Mouse (Mus musculus) small intestine, adult 2 months (tissue): ENCODE results near the gene Hoxa5. TPM values are rescaled to one million over a fixed set of nuclear protein-coding genes. Genes with fewer than 3 reads are reported as not detected.

Source experiments
- H3K27ac ChIP-seq: fragments of 200-500 bp; 2 replicates; pipeline ENCODE4 v1.5.1; 2012; ENCODE audit warnings: low read depth, low read length, control low read depth, inconsistent platforms; ENCODE audit not compliant: insufficient read depth
- H3K27me3 ChIP-seq: fragments of 200-500 bp; 2 replicates; pipeline ENCODE4 v1.6.1; 2012; ENCODE audit warnings: mild to moderate bottlenecking, moderate library complexity, low read length, inconsistent platforms; ENCODE audit not compliant: control insufficient read depth, insufficient read depth
- H3K36me3 ChIP-seq: fragments of 200-500 bp; 2 replicates; pipeline ENCODE4 v1.6.1; 2012; ENCODE audit warnings: mild to moderate bottlenecking, low read length, control low read depth, inconsistent platforms; ENCODE audit not compliant: control insufficient read depth, insufficient read depth
- H3K4me1 ChIP-seq: fragments of 200-500 bp; 2 replicates; pipeline ENCODE4 v1.6.1; 2012; ENCODE audit warnings: low read length, inconsistent platforms, mixed read lengths; ENCODE audit not compliant: control insufficient read depth, insufficient read depth, insufficient read length
- H3K4me3 ChIP-seq: fragments of 200-500 bp; 2 replicates; pipeline ENCODE4 v1.5.1; 2012; ENCODE audit warnings: low read depth, mild to moderate bottlenecking, control low read depth, inconsistent platforms, low read length, moderate library complexity
- CTCF ChIP-seq: fragments of 200-500 bp; IDR thresholded peaks from 2 replicates; pipeline ENCODE4 v1.5.1; 2012; ENCODE audit warnings: low read depth, mild to moderate bottlenecking, control low read depth, inconsistent platforms, low read length, moderate library complexity, mixed read lengths; ENCODE audit not compliant: insufficient replicate concordance, insufficient read length; ENCODE audit errors: extremely low read depth
- POLR2A ChIP-seq: fragments of 200-500 bp; IDR thresholded peaks from 2 replicates; pipeline ENCODE4 v1.6.1; 2012; ENCODE audit warnings: low read depth, mild to moderate bottlenecking, control low read depth, inconsistent platforms, low read length, moderate library complexity
- WGBS: fragments of 180-500 bp; shearing (Covaris S2); methylation state at CpG from one replicate; pipeline ENCODE4 v1.1.7; 2018; 5-methylcytosine and 5-hydroxymethylcytosine counted together
- polyA plus RNA-seq: library from polyadenylated mRNA; depleted of rRNA; stranded (reverse); fragments of >200 nt; gene quantifications from 2 replicates; pipeline ENCODE4 v1.2.3, GENCODE M21; 2012

Hoxa5 gene
- polyA plus RNA-seq, 1 experiment = 4.7 TPM

GRCm38 (mm10) chr6:52211170-52211935 lies 7.0 kb upstream of the Hoxa5 start:
- H3K27ac ChIP-seq = 0 out of 2 replicates have a peak overlapping the region, but pooled peaks have one; percentile 8
- WGBS = 3% methylated on average over 37 of the region's 37 CpGs

GRCm38 (mm10) chr6:52209685-52210046 lies 5.3 kb upstream of the Hoxa5 start:
- H3K27ac ChIP-seq = no peak overlapping the region
- 33% methylated on average over 12 of the region's 12 CpGs for WGBS

More at GRCm38 (mm10) chr6:52211170-52211935, 7.0 kb upstream of the Hoxa5 start:
- no peaks in the 10 kb centered on the region for H3K36me3 ChIP-seq
- peaks cover 8% of the 10 kb centered on the region for H3K4me1 ChIP-seq
- peaks cover 78% of the 10 kb centered on the region for H3K27me3 ChIP-seq
- H3K4me3 ChIP-seq = peak overlapping the region; percentile 63
- peak; percentile 23; the same call in 1 of the 2 replicates for TF ChIP-seq POLR2A
- TF ChIP-seq CTCF = peak; percentile 73

GRCm38 (mm10) chr6:52208868-52209684 lies 4.7 kb upstream of the Hoxa5 start:
- peaks cover 8% of the 10 kb centered on the region for H3K4me1 ChIP-seq
- H3K27ac ChIP-seq = 0 out of 2 replicates have a peak overlapping the region, but pooled peaks have one; percentile 7
- H3K4me3 ChIP-seq = peak overlapping the region; percentile 46
- H3K36me3 ChIP-seq = no peaks in the 10 kb centered on the region
- WGBS = 27% methylated on average over 18 of the region's 18 CpGs
- H3K27me3 ChIP-seq = peaks cover 80% of the 10 kb centered on the region
- no peak for TF ChIP-seq CTCF
- TF ChIP-seq POLR2A = no peak

More at GRCm38 (mm10) chr6:52209685-52210046, 5.3 kb upstream of the Hoxa5 start:
- peaks cover 79% of the 10 kb centered on the region for H3K27me3 ChIP-seq
- no peak overlapping the region for H3K4me3 ChIP-seq
- peaks cover 8% of the 10 kb centered on the region for H3K4me1 ChIP-seq
- no peak for TF ChIP-seq POLR2A
- TF ChIP-seq CTCF = peak; percentile 16; the same call in 1 of the 2 replicates
- no peaks in the 10 kb centered on the region for H3K36me3 ChIP-seq

- Histone ChIP-seq H3K27ac (peak within 1 kb of the TSS; percentile 21; the same call in 1 of the 2 replicates), H3K27me3 (peaks cover 82% of the 10 kb centered on the region), H3K4me3 (peak within 1 kb of the TSS; percentile 46), H3K36me3 (no peaks in the 10 kb centered on the region), H3K4me1 (peaks cover 6% of the 10 kb centered on the region)
- TF ChIP-seq CTCF (no peak), POLR2A (no peak)
- WGBS = 9% methylated on average over 47 of the region's 47 CpGs
Observed at GRCm38 (mm10) chr6:52208072-52208867, 3.9 kb upstream of the Hoxa5 start, which contains the start of gene Hoxa6. Hoxa6 (minus strand) TSS chr6:52208722.

DNA sequence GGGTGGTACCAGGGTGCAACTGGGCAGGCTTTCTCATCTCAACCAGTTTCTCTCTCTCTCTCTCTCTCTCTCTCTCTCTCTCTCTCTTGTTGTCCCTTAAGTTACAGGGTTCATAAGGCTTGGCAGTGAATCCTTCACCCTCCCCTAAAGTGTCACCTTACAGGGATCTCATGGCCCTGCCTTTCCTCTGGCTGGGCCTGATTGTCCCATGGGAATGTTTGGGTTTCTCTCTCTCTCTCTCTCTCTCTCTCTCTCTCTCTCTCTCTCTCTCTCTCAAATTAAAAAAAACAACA lies 3.2 kb upstream of the Hoxa5 start:
- peaks cover 82% of the 10 kb centered on the region for H3K27me3 ChIP-seq
- 0 out of 2 replicates have a peak overlapping the region, but pooled peaks have one; percentile 15 for H3K27ac ChIP-seq

DNA sequence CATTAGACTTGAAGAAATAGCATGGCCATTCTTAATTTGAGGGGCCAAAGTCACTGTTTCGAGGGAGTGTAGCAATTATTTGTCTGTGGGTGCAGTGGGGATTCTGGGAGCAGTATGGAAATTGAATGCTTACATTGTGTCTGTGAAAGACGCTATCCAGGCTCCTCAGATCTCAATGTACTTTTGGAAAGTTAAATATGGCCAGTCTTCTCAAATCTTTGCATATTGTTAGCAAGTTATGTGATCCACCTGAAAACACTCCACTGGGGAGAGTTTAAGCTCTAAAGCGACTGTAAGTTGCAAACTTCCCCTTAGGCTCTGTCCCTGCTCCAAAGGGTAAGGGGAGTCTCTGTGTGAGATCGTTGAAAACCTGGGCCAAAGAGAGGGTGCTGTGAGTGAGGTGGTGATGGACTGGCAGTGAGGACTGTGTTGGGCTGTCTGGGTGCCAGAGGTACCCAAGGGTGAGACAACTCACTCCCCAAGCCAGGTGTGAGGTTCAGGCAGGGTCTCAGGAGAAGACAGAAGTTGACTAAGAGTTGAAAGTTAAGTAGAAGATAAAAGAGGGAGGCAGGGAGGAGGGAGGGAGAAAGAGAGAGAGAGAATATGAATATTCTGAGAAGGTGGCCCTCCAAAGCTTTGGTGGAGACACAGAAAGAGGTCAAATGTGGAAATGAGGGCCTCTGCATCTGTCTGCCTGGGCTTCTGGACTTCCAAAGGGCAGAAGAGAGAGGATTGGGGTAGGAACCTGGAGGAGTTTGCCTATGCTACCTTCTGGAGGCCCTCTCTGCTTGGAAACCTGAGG lies 2.7 kb upstream of the Hoxa5 start:
- Histone ChIP-seq H3K27me3 (peaks cover 80% of the 10 kb centered on the region), H3K36me3 (no peaks in the 10 kb centered on the region), H3K27ac (0 out of 2 replicates have a peak overlapping the region, but pooled peaks have one; percentile 15), H3K4me1 (no peaks in the 10 kb centered on the region; the same call in none of the 2 replicates), H3K4me3 (no peak overlapping the region)
- TF ChIP-seq CTCF (no peak), POLR2A (no peak)
- WGBS = 33% methylated on average over 4 of the region's 4 CpGs

More for the DNA sequence above, 3.2 kb upstream of the Hoxa5 start:
- Histone ChIP-seq H3K4me3 (no peak overlapping the region), H3K36me3 (no peaks in the 10 kb centered on the region), H3K4me1 (peaks cover 1% of the 10 kb centered on the region)
- TF ChIP-seq CTCF (no peak), POLR2A (no peak)
